Mouse (Mus musculus) kidney, adult 8-10 months (tissue): ENCODE results near the gene Xrcc5.

Experiments used
- DNase-seq, 2 experiments: peaks; one replicate each; pipeline ENCODE4 v3.0.0; 2022

Xrcc5 gene

DNA sequence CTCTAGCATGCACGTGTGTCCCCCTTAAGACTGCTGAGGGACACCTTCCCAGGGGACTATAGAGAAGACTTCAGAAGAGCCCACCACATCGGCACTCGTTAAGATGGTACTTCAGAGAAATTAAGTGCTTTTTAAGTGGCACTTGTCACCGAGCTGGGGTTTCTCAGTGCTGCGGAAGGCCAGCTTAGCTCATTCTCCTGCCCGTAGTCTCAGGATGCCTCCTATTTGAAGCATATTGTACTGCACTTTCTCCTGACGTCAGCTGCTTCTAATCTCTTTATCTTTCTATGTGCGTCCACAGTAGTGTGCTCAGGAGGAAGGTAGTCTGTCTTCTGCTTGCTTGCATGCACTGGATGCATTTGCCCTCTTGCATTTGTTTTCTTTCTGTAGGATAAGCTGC is 9.2 kb downstream of the Xrcc5 start:
- DNase-seq: no peak

DNA sequence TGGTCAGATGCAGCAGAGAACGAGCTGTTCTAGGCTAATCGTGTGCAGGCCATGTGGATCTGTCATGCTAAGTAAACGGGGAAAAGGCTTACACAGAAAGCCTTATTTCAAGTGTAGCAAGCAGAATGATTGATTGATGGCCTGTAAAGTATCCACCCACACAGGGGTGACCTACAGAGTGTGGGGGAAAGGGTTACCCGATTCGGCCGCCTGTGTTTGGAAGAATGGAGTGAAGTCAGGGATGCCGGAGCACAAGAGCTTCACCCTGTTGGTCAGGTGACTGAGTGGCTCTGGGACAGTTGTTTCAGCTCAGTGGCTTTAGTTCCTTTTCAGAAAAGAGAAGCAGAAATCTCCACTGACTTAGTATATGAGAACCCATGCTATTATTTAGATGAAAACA is 9.7 kb downstream of the Xrcc5 start:
- no peak for DNase-seq

DNA sequence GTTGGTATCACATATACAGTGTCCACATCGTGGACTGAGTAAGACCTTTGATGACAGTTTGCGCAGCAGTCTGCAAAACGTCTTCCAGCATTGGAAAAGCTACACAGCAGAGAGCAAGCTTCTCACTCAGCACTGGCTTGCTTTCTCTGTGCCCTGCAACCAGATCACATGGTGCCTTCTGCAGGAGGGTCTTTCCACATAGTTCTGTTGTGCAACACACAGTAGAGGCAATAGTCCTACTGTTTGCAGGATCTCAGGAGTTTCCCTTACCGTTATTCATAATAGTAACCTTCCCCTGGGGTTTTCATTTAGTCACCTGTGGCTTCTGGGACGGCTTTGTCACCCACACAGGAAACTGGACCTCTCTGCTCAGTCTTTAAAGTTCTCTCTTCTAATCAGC is 13.5 kb downstream of the Xrcc5 start:
- no peak for DNase-seq

DNA sequence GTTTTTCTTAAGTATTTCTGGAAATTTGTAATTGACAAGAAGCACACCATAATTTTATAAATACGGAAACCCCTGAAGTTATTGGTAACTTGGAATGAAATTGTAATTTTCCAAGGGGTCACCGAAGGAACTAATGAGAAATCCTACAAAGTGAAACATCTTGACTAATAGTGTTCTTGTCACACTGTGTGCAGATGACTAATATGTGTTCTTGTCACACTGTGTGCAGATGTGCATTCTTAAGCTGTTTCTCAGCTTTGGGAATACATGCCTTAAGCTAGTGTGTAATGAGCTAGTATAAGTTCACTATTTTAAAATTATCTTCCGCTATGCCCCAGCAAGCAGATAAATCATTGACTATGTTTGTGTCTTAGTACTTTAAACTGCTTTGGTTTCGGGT is 16.0 kb downstream of the Xrcc5 start:
- DNase-seq: no peak

DNA sequence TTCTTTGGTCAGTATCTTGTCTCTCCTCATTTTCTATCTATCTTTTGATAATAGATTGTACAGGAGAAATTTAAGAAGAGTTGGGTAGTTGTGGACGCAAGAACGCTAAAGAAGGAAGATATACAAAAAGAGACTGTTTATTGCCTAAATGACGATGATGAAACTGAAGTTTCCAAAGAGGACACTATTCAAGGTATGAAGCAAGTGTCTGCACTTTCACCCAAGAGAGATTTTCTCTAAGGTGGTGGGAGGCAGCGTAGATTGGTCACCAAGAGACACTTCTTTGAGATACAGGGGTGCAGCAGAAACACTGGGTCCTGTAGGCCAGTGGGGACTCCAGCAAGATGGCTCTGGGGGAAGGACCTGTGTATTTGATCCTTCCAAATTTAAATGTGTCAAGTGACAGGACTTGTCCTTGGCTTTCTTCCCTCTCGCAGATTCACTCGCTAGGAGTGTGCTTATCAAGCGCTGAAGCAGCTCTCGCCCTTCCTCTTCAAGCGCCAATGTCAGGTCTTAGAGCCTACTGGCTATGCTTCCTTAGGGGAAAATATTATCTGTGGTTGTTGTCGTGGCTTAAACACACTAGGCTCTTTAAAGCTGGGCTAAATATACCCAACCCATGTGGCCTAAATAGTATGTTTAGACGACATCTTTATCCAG is 19.1 kb downstream of the Xrcc5 start:
- no peak for DNase-seq

DNA sequence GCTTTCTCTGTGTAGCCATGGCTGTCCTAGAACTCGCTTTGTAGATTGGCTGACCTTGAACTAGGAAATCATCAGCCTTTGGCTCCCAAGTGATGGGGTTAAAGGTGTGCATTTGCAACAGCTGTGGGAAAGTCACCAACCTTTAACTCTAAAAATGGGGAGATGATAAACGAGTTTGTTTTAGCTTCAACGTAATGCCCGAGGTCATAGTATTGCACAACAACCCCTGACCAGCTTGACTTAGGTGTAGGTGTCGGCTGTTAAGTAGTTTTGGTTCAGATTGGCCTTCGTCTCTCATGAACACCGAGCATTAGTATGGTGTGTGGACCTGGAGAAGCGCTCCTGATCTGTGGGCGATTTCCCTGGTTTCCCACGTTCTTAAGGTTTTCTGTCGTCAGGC is 27.6 kb downstream of the Xrcc5 start:
- no peak for DNase-seq

DNA sequence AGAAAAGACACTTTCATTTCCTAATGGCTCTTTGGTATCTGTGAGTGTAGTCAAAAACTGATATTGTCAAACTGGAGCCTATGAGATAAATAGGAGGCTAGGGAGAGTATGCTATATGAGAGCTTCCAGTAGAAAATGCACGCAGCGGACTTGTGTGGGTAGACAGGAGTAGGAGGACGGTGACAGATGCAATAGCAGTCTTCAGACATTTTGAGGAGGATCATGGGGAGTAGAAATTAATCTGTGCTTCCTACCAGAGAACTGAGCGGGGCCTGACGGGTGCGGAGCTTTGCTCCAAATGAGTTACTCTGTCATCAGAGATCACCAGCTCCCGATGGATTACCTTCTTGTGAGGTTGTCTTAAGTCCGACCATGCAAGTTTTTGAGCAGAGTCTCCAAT is 29.6 kb downstream of the Xrcc5 start:
- DNase-seq: no peak

DNA sequence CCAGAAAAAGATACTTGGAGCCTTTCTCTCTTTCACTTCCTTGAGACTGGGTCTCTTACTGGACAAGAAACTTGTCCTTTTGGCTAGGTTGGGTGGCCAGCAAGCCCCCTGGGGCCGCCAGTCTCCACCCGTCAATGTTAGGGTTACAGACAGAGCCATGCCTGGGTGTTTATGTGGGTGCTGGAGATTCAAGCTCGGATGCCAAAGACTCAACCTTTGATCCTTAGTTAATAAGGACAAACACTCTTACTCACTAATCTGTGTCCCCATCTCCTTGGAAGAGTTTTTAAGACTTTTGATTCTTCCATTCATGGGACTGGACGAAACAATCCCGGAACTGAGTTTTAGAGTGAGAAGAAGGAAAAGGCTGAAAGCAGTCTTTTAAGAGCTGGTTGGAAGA is 31.1 kb downstream of the Xrcc5 start:
- peak; percentile 21 to 22 for DNase-seq

DNA sequence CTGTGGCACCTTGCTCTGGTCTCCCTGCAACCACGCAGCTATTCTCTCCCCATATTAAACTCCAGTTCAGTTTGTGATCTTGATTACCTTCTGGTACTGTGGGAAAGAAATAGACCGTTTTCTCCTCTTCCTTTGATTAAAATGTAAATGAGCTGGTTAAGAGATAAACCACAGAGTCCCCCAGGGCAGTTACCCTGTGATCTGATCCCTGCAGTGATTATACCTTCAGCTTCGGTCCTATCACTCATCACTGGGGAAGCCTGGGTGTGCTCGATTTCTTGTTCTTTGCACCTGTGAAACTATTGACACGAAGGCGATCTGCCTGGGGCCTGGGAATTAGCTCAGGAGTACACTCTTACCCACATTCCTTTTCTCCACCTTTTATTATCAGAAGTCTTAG is 40.7 kb downstream of the Xrcc5 start:
- no peak for DNase-seq

DNA sequence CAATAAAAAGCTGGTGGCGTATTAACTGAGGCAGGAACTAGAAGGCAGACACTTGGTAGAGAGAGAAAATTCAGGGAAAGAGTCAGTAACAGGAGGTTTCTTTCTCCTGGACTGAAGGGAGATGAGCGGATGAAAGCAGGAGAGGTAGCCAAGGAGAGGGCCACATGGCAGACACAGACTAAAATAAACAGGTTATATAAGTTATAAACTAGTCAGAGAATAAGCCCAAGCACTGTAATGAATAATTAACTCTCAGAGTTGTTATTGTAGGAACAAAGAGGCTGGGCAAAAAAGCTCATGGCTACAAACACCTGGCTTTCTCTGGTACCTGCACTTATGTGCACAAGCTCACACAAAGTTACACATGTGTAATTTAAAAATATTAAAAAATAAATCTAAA is 47.6 kb downstream of the Xrcc5 start:
- peak; percentile 19 to 54 for DNase-seq

DNA sequence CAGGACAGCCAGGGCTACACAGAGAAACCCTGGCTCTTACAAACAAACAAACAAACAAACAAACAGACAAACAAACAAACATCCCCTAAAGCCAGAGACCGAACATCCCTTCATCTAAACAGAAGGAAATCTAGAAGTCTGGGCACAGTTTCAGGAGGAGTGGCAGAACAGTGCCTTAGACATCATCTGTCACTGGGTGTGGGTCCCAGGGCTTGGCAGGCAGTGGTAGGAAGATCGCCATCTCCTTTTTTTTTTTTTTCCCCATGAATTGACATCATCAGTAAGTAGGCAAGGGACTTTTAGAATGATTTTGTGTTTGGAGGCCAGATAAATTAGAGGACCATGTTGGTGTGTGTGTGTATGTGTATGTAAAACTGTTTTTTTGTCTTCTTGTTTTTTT is 51.0 kb downstream of the Xrcc5 start:
- no peak for DNase-seq

DNA sequence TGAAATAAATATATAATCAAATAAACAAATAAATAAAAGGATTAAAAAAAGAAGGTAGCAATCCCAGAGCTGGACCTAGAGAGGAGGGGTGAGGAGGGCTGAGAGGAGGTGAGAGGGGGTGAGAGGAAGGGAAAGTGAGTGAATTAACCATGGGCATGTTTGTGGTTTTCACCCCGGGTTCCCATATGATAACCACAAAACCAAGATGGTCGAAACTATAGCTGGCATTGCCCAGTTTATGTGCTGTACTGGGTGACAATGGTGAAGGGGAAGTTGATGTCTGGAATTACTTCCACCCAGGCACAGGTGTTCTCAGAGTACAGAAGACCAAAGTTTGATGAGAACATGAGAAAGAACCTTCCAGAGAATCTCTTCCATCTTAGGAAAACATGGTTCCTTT is 52.2 kb downstream of the Xrcc5 start:
- no peak for DNase-seq

DNA sequence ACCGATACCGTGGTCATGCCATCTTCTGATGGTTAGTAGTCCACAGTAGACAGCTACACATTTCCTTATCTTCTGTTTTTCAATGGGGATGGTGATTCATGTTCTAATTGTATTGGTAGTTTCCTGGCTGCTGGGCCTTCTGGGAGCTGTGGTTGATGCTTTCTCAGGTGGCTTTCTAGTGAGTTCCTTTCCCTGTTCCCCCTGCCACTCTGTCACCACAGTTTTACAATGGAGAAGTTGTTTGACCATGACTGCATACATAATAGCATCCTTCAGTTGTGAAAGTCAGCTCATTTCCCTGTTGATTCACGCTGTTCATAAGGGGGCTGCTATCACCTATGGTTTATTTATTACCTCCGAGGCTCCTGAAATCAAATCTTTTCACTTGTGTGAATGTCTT is 53.6 kb downstream of the Xrcc5 start:
- DNase-seq: no peak

DNA sequence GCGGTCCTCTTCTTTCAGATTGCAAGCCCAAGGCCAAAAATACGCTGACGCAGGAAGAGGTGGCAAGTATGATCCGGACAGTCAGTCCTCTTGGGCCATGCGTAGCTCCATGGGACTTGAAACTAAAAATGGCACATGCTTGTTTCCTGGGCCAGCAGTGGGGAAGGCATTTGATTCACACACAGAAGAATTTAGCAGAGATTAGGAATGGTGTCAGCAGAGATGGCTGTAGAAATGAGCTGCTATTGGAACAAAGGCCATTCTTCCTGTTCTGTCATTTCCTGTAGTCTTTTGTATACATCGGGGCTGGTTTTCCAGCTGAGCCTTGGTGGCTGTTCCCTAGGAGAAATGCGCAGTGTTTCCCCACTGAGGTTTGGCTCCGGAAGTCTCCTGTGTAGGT is 57.4 kb downstream of the Xrcc5 start:
- no peak for DNase-seq

DNA sequence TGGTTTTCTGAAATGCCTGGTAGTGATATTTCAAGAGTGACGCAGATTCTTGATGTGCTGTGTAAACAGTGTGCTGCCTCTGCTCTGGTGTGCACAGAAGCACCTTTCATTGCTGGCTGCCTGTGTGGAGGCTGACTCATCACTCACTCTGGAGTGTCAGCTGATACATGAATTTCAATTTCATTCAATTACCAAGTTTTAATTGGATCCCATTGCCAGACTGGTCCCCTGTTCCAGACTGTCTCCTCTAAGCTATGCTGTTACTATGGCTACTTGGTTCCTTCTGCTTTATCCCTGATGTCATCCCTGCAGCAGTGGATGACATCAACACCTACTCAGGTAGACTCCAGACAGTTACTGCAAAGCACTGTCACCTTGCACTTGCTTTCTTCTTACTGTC is 65.3 kb downstream of the Xrcc5 start:
- no peak for DNase-seq

DNA sequence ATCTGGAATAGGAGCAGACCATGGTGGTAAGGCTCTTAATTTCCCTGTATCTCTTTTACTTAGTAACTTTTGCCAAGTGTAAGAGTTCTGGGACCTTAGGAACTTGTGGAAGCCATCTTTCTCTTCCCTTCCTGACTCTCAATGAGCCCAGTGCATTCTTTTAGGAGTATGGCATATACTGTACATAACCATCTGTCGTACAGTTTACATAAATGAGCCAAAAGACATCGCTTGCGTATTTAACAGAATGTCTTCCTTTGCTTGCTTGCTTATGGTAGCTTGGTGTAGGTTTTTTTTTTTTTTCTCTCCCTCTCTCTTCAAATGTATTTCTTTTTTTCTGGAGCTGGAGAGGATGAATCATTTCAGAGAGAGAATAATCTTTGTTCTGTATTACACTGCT is 65.7 kb downstream of the Xrcc5 start:
- no peak for DNase-seq

DNA sequence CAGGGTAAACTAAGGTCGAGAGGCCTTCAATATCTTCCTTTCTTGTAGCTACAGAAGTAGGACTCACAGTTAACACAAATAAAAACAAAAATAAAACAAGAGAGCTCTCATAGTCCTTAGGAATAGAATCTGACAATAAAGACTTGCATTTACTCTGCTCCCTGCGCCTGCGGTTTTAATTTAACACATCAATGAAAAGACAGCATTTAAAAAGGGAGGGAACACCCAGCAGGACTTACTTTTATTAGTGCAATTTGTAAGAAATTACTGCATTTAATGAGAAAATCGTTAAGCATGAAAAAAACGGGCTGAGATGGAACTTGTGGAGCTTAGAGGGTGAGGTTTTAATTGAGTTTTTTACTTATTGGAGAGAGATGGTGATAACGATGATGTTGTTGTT is 66.4 kb downstream of the Xrcc5 start:
- DNase-seq: no peak

DNA sequence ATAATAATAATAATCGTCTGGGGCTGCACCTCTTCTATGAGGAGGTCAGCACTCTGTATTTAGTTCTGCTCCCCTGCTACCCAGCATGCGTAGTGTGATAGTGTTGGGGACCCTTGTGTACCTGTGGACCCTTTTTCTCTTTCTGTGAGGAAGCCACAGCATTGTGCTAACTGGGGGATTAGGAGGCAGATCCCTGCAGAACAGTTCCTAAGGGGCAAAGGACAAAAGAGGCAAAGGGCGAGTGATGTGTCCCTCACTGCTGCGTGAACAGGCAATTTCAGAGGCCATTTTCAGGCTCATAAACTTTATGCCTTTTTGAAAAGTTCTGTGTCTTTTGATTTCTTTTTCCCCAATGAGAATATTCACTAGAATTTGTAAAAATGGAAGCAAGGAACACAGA is 66.8 kb downstream of the Xrcc5 start:
- DNase-seq: no peak

DNA sequence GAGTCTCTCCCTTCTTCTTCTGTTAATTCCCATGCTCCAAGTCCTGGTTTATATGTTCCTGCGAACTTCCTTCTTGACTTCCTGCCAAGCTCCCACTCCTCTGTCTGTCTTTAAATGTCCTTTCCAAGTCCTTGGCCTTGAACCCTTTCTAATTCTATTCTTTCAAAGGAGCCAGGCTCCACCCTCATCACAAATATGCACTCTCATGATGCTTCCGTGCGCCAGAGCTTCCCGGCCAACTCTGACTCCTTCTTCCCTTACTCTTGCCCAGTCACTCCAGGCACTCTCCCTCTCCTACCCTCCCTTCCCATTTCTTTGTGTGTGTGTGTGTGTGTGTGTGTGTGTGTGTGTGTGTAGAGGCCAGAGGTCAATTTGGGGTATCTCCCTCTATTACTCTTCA is 70.9 kb downstream of the Xrcc5 start:
- DNase-seq: no peak

DNA sequence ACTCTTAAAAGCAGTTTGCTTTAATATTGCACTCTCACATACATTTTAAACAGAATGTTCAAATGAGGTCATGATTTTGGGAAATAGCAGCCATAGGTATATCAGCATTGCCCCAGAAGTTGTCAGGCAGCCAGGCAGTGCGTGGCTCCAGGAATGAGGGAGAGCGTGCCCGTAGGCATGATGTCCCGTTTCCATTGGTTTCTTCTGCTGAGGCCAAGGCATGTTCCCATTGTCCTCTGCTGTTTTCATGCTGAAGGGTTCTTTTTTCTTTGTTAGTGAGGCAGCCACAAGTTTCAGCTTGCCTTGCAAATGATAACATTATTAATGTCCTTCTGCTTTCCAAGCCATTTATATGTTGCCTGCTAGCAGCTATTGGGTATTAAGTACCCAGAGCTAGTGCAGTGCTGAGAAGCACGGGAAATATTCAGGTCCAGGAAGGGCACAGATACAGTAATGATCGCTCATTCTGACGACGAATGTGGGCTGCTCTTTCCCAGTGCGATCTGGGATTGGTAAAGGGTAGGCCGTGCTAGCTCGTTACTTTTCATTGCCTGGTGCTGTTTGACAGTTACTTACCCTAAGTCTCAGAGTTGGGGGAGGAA is 72.6 kb downstream of the Xrcc5 start:
- DNase-seq: no peak

DNA sequence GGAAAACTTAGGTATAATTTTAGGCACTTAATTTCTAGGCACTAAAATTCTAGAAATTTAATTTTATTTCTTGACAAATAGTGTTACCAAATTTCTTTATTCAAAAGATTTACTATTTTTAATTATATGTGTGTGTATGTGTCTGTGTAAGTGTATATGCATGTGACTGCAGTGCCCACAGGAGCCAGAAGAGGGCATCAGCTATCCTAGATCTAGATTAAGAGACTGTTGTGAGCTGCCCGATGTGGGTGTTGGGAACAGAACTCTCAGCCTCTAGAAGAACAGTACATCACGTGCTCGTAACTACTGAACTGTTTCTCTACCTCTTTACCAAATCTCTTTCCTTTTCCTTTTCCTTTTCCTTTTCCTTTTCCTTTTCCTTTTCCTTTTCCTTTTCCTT is 73.3 kb downstream of the Xrcc5 start:
- no peak for DNase-seq

DNA sequence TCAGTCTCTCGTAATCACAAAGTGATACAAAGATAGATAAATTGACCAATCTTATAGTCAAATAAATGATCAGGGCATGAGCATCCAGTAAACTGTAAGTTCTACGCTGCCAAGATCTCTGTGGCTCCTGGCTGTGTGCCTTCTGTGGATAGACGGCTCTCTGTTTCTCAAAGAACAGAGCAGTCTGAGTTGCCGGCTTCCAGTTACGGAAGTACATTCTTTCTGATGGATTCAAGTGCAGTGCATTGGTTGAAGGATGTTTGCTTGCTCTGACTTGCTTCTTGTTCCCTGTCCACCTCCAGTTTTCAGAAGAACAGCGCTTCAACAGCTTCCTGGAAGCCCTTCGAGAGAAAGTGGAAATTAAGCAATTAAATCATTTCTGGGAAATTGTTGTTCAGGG is 75.8 kb downstream of the Xrcc5 start:
- DNase-seq: no peak

DNA sequence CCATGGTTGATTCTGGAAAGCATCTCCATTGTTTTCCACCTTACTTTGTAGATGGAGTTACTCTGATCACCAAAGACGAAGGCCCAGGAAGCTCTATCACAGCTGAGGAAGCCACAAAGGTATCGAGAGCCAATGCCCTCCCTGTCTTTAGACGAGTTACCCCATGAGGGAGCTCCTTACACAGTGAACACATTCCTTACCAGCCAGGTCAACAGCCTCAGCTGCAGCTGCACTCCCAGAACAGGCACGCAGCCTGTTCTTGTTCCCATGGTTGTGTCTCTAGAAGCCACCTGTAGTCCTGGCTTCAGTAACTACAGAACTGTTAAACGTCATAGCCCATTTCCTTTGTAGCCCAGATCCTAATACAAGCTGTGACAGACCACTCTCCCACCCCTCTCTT is 76.4 kb downstream of the Xrcc5 start:
- no peak for DNase-seq

DNA sequence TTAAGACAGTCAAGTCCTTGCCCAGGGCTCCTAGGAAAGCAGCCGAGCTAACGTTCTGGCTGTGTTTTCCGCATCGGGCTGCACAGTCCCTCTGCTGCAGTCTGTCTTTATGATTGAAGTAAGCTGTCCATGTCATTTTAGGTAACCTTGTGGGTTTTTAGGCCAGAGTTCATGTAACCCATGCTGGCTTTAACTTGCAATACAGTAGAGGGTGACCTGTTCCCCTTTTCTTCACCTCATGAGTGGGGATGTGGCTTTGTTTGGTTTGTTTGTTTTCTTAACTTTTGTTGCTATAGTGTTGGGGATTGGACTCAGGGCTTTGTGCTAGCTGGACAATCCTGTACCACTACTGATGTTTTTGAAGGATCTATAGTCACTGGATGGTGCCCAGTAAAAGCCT is 83.2 kb downstream of the Xrcc5 start:
- no peak for DNase-seq

DNA sequence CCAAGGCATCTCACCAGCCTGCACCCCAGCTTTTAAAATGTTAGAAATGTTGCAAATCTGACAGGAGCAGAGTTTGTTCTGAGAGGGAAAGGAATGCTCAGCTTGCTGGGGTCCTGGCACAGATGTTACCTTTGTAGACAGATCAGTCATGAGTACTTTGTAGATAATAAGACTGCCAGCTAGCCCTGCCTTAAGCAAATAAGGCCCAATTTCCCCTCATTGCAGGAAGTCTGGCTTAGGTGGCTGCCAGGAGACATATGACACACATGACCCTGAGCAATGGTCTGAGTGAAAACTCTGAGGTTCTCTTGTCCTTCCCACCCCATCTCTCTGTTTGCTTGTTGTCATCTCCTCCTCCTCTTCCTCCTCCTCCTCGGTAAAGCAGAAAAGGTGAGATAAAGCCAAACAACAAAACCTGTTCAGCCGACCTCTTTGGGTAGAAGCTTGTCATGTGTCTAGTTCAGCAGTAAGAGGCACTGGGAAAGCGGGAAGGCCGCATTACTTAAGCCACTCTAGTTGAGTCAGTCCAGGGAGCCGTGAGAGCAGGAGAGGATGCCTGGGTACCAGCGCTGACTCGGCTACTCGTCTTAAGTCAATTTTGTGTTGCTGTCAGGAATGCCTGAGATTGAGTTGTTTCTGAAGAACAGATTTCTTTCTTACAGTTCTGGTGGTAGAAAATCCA is 92.6 kb downstream of the Xrcc5 start:
- DNase-seq: no peak
